Mouse (Mus musculus): ENCODE measurements around the gene Epn2.
A peak's percentile ranks its signal among the peaks of the same experiment; 100 is the strongest.
"Not testable (repeated sequence)": the region's sequence is repeated elsewhere in the genome, so short reads cannot be mapped to it uniquely, and the experiment has no call there.

Gene Epn2

GRCm38 (mm10) chr11:61593069-61593468 lies 13.6 kb upstream of the Epn2 start:
- no peak for ATAC-seq (ENCODE audit: insufficient number of reproducible peaks, low FRiP score, low TSS enrichment)

- ATAC-seq (ENCODE audit: insufficient number of reproducible peaks, low FRiP score, low TSS enrichment): no peak
Observed at GRCm38 (mm10) chr11:61592061-61592460, 12.6 kb upstream of the Epn2 start.

- ATAC-seq (ENCODE audit: insufficient number of reproducible peaks, low FRiP score, low TSS enrichment): no peak
Observed at GRCm38 (mm10) chr11:61590516-61591213, 11.2 kb upstream of the Epn2 start.

GRCm38 (mm10) chr11:61585421-61585820 lies 5.9 kb upstream of the Epn2 start:
- ATAC-seq (ENCODE audit: insufficient number of reproducible peaks, low FRiP score, low TSS enrichment): no peak

DNA sequence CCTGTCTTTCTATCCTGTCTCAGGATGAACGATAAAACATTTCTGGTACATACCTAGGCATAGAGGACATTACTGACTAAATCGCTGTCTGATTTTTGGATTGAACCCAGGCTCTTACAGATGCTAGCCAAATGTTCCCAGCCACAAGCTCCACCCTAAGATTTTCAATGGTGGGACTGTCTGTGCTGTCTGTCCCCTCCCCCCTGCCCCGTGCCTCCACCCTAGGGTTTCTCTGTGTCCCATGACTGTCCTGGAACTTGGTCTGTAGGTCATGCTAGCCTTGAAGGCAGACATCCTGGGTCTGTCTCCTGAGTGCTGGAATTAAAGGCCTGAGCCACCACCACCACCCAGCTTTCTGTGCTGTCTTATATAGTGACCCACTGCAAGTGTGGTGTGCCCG lies 5.3 kb upstream of the Epn2 start:
- no peak for ATAC-seq (ENCODE audit: insufficient number of reproducible peaks, low FRiP score, low TSS enrichment)

DNA sequence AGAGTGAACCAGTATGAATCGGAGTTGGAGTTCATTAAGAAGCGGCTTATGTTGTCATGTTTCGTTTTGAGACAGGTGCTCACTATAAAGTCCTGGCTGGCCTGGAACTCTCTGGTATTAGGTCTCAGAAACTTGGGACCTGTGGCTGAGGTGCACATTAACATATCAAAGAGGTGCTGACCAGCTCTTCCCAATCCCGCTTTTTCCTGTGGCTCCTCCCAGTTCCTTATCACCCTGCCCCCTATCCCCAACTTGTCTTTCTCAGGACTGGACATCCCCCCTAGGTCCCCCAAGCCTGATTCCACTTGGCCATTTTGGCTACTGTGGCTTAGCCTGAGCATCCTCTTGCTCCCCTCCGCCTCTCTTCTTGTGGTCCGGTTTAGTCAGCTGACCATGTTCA lies 4.6 kb upstream of the Epn2 start:
- ATAC-seq (ENCODE audit: insufficient number of reproducible peaks, low FRiP score, low TSS enrichment): no peak

- not testable (repeated sequence) for ATAC-seq (ENCODE audit: insufficient number of reproducible peaks, low FRiP score, low TSS enrichment)
Observed at GRCm38 (mm10) chr11:61582808-61583207, 3.3 kb upstream of the Epn2 start.

DNA sequence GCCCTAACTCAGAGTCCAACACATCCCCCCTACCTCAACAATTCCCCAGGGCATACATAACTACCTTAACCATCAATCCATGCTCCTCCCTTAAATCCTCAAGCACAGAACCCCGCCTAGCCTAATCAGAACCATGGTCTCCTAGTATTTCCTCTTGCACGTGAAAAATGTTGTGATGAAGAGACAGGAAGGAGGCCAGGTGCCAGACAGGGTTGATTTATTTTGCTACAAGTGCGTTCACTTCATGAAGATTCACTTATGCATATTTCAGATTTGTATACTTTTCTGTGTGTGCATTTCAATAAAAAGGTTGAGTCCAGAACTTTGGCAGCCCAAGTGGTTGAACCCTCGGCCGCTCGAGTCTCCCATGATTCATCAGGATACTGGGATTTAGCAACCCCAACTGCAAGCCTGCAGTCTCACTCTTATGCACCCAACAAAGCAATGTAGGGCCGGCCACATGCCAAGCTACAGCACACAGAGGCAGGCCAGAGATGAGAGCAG lies 443 bp upstream of the Epn2 start:
- ATAC-seq (ENCODE audit: insufficient number of reproducible peaks, low FRiP score, low TSS enrichment): no peak

DNA sequence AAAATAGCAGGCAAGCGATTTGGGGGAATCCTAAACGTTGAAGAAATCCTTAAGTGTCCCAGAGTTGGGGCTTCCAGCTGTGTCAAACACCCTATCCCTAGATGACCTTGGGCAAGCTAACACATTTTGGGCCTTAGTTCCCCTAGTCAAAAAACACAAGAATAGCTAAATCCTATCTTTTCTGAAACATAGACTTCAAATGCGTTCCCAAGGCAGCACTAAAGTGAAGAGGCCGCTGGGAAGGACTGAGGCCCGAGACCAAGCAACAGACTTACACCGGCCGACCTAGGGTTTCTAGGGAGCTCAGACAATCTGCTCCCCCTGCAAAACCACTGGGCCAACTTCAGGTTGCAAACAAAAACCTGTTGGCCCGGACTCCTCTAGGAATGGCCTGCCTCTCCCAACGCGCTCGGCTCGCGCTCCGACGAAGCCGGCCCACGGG lies 925 bp downstream of the Epn2 start:
- no peak for ATAC-seq (ENCODE audit: insufficient number of reproducible peaks, low FRiP score, low TSS enrichment)

- no peak for ATAC-seq (ENCODE audit: insufficient number of reproducible peaks, low FRiP score, low TSS enrichment)
Observed at GRCm38 (mm10) chr11:61577991-61578390, 1.5 kb downstream of the Epn2 start.

DNA sequence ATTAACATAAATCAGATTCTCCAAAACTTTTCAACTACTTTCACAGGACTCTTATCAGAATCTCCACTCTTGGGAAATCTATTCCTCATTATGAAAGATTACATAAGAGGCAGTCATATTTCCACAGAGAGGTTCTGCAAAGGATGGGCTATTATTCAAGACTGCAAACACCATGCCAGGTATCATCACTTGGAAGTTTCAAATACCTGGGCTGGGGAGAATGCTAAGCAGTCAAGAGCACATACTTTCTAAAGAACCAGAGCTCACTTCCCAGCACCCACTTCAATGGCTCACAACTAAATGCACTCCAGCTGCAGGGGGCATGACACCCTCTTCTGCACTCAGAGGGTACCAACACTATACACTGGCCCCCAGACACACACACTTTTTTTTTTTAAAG lies 2.1 kb downstream of the Epn2 start:
- ATAC-seq (ENCODE audit: insufficient number of reproducible peaks, low FRiP score, low TSS enrichment): no peak

- no peak for ATAC-seq (ENCODE audit: insufficient number of reproducible peaks, low FRiP score, low TSS enrichment)
Observed at GRCm38 (mm10) chr11:61573266-61573665, 6.2 kb downstream of the Epn2 start.

DNA sequence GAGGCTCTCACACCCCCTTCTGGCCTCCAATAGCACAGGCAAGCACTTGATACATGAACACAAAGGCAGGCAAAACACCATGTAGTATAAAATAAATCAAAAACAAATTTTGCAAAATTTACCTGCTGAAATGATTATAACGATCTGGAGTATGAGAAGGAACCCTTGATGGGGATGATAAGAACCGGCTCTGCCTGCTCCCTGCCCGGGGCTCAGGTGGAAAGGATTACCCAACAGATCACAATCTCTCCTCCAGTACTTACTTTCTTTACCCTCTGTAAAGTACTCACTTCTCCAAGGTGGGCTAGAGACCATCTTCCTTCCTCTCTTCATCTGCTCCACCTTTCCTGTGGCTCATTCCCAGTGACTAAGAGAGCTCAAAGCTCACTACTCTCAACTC lies 8.3 kb downstream of the Epn2 start:
- ATAC-seq (ENCODE audit: insufficient number of reproducible peaks, low FRiP score, low TSS enrichment): no peak

DNA sequence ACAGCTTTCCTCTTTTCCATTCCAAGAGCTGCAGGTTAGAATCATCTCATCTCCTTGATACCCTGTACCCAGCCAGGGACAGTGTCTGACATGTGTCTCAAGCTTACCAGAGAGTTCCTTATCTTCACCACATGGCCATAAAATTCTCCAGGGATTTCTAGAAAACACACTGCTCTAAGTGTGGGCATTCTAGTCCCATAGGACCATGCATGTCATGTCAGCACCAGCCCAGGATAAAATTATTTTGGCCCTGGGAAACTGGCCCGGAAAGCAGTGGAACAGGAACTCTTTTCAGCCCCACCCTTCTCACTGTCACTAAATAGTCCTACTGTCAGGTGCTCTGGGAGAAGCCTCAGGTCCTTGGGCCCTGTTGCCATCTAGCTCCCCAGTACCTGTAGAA lies 9.8 kb downstream of the Epn2 start:
- no peak for ATAC-seq (ENCODE audit: insufficient number of reproducible peaks, low FRiP score, low TSS enrichment)

DNA sequence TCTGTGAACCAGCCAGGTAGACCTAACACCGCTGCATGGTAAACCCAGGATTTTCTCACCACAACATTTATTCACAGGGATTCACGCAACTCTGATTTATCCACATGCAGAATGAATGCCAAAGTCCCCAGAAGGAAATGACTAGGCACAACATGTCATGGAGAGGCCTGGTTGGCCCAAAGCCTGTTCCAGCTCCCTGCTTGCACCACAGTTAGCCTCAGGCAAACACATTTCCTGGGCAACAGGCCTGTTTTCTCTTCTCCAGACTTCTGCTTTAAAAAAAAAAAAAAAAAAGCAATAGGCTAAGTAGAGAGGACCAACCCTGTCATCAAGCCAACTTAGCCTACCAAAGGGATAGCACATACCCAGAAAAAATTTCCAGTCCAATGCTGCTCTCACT lies 14.9 kb downstream of the Epn2 start:
- ATAC-seq (ENCODE audit: insufficient number of reproducible peaks, low FRiP score, low TSS enrichment): peak; percentile 68; the same call in 1 of the 2 replicates

DNA sequence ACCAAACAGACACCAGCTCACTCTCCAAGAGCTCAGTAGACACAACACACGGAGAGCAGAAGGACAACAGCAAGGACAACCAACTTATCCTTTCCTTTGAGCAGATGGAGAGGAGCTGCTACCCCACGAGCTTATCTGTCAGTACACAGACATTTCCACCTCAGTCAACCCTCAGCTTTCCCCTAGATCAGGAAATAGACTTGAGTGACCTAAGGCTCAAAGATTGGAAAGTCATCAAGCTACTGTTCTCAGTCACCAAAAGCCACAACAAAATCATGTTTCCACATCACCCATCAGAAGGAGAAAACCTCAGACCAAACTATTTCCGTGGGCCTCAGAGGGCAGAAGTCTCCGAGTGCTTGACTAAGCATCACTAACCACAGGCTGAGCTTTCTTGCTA lies 15.5 kb downstream of the Epn2 start:
- no peak for ATAC-seq (ENCODE audit: insufficient number of reproducible peaks, low FRiP score, low TSS enrichment)

DNA sequence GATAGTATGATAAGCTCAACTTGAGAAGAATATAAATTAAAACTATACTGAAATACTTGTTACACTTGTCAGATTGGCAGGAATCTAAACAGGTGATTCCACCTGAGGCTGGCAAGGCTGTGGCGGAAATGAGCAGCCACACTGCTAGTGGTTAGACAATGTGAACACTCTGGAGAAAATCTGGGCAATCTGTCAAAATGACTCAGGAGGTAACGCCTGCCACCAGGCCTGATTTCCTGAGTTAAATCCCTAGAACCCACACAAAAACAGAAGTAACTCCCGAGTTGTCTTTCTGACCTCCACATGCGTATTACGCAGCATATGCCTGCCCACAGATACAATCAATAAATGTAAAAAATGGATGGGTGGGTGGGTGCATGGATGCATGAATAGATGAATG lies 17.1 kb downstream of the Epn2 start:
- 0 out of 2 replicates have a peak, but pooled peaks have one; percentile 58 for ATAC-seq (ENCODE audit: insufficient number of reproducible peaks, low FRiP score, low TSS enrichment)

DNA sequence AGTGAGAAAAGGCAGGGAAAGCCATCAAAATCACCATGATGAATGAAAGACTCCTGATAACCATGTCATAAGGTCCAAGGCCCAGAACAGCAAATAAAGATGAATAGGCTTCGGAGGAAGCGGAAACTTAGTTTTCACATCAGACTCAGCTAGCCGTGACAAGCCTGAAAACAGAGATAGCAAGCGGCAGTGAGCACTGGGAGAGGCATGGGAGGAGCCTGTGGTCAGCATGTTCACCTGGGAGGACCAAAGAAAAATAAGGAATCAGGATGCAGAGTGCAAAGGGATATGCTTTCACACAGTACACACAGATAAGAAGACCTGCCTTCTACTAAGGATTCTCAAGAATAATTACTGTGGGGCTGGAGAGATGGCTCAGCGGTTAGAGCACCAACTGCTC lies 19.9 kb downstream of the Epn2 start:
- no peak for ATAC-seq (ENCODE audit: insufficient number of reproducible peaks, low FRiP score, low TSS enrichment)

DNA sequence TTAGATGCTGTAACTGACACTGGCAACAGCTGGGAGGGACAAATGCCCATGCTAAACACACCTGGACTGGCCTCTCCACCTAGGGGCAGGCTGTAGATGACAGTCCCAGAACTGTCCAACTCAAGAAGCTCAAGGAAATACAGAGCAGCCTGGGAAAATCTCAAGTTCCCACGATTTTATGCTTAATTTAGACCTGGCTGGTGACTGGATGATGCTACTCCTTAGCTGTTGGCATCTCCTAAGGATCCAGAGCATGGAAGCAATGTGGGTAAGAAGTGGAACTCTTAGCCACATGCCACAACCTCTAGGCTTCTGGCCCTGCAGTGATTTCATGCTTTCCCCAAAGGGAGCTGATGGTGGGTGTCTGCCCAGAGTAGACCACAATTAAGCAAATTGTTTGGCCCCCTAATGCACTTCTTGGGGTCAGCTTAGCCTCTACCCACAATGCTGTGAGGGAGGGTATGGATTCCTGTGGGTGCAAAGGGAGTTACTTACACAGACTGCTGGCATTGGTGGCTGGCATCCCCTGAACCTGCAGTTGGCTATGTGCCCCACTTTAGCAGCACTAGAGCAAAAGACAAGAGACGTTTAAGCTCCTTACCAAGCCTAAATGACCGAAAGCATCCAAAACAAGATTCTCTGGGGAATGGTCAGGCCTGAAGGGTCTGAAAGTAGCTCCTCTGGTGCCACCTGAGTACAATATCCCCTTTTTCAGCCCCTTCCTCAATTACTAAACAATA lies 26.3 kb downstream of the Epn2 start:
- no peak for ATAC-seq (ENCODE audit: insufficient number of reproducible peaks, low FRiP score, low TSS enrichment)

DNA sequence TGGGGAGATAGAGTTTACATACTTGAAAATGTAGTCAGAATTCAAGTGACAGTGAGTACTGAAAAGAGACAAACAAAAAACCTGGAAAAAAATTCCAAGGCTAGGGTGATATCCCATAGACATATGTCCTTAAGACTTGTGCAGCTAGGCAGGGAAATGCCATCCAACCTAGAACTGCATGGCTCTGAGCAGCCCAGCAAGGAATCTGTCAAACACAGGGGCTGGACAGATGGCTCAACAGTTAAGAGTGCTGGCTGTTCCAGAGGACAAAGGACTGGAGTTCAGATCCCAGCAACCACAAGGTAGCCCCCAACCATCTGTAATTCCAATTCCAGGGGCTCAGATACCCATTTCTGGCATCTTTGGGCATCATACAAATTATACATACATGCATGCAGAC lies 28.9 kb downstream of the Epn2 start:
- no peak for ATAC-seq (ENCODE audit: insufficient number of reproducible peaks, low FRiP score, low TSS enrichment)

DNA sequence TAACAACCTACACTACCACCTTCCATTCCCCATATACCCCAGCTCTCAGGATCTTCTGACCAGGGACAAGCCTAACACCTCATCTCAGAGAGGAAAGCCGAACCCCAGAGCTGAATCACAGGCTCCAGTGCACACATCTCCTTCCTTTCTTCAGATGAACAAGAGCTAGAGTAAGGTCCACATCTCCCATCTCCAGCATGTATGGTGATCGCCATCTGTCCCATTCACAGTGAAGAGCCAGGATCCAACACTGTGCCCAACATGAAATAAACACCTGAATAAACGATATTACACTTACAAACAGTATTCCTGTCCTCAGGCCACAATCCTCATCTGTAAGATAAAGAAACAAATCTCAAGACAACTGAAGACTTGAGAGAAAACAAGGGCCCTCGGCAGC lies 31.8 kb downstream of the Epn2 start:
- no peak for ATAC-seq (ENCODE audit: insufficient number of reproducible peaks, low FRiP score, low TSS enrichment)

DNA sequence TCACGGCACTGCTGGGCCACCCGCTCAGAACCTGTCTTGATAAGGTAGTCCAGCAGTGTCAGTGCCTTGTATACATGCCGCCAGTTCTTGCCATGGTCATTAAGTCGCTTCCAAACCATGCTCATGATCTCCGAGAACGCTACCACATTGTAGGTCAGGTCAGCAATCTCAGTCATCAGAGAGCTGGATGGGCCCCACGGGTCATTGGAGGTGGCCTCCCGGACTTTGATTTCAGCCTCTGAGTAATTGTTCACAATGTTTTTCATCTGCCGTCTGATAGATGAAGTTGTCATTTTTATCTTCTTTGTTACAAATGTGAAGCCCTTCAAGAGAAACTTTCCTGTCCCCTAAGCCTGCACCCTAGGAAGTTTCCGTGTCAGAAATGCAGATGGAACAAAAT lies 33.0 kb downstream of the Epn2 start:
- ATAC-seq (ENCODE audit: insufficient number of reproducible peaks, low FRiP score, low TSS enrichment): no peak
